Mouse (Mus musculus): Measurements from ENCODE around the gene Mki67.

The Mki67 gene

GRCm38 (mm10) chr7:135715642-135716444 is at the start of gene Mki67:
TSS of gene Mki67 (minus strand) at chr7:135716361.
- in situ Hi-C loops (cut with MboI) = no loop called here

DNA sequence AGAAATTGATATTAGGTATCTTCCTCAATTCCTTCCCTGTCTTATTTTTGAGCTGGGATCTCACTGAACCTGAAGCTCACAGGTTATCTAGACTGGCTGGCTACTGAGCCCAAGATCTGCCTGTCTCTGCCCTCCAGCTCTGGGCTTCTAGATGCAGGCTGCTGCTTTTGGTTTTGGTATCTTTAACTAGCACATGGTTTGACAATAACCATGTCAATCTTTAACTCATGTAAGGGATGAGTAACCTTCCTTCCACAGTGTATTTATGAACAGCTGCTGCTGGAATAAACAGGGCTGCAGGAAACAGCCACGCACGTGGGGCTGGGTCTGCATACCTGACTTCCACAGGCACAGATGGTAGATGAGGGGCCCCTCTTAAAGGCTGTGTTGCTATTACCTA is 47.1 kb upstream of the Mki67 start:
- in situ Hi-C loops (cut with MboI) = no loop called here

DNA sequence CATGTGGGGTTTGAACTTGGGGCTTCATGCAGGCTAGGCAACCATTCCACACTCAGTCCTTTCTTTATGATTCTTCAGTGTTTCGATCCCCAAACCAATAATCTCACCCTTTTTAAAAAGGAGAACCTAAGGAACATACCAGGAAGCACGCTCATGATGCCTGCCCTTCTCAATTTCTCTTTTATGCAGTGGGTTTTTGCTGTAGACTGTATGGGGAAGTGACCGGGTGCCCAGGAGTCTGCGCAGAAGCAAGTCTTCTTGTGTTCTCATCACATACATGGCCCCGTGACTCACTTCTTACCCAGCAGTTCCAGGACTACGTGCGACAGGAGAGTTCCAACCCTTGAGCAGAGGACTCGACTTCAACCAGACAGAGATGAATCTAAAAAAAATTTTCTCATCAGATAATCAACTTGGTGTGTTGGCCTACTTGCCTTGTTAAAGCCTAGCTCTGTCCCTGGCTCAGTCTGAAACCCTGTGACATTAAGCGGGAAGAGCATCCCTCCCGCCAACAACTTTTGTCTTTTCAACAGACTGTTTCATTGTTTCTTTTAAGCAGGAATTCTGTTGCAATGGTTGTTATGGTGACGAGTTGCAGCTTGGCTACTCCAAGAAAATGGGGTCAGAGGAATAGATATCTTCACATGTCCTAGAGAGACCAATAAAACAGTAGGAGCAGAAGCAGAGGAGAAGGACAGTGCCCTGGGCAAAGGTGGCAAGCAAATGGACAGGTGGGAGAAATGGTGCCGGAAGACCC is 42.8 kb upstream of the Mki67 start:
- in situ Hi-C loops (cut with MboI) = no loop called here

DNA sequence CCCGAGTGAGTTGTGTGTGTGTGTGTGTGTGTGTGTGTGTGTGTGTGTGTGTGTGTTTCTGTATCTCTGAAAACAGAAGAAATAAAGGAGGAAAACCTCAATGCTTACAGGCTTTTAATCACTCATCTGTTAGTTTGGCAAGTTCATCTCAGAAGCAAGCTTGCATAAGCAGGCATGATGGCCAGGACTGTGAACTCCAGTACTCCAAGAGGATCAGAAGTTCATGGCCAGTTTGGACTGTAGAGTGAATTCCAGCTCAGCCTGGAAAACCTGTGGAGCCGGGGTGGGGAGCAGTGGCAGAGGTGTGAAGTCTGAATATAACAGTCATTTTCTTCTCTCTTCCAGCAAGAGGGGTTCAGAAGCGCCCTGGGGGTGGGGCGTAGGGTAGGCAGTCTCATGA is 42.0 kb upstream of the Mki67 start:
- in situ Hi-C loops (cut with MboI) = no loop called here

DNA sequence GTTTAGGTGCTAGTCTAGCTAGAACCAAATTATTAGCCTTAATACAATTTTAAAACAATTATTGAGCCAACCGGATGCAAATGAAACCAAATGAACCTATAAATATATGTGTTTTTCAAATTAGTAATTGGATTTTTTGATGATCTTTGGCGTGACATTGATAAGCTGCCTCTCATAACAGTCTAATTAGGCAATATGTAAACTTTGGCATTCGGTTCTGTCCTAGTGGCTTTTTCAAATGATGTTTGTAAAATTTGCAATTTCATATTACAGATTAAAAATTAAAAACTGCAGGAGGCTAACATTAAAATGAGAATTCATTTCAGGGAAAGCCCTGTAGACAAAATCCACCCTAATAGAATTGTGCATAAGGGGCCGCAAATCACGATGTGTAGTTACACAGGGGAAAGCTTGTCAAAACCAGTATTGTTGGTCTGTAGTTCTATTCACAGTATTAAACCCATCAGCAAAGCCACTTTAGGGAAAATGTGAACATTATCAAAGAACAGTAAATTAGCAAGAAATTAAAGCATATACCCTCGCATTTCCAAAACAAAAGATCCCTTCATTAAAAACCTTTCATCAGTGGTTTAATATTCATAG is 40.9 kb upstream of the Mki67 start:
- in situ Hi-C loops (cut with MboI) = no loop called here

DNA sequence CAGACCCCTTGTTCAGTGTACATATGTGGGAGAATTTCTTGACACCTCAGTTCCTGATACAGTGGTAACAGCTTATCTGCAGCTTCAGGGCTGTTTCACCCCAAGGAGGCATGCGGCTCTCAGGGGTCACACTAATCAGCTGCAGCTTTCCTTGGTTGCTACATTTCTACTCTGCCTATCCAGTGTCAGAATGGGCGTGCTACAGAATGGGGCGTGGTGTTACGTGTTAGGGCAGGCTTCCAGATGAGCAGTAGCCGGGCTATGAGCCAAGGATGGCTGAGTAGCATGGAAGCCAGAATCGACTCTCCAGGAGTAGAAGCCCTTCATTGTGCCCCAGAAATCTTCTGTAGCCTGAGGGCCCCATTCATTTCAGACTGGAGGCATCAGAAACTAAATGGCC is 32.8 kb upstream of the Mki67 start:
- in situ Hi-C loops (cut with MboI) = no loop called here

DNA sequence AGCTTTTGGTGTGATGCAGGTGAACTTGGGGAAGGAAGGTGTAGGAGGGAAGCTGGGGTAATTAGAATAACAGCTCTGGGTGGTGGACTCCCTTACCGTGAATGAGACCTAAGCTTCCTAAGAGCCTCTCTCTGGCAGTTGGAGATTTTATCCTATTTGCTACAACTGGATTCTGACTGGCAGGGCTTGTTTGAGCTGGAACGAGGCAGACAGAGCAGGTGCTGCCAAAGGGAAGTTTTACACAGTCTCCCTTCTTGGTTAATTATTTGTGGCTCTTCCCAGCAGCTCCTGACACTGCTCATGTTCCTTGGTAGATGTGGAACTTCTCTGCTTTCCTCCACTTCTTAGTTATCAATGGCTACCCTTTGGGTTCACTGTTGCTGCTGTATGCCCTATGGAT is 30.9 kb upstream of the Mki67 start:
- in situ Hi-C loops (cut with MboI) = no loop called here

DNA sequence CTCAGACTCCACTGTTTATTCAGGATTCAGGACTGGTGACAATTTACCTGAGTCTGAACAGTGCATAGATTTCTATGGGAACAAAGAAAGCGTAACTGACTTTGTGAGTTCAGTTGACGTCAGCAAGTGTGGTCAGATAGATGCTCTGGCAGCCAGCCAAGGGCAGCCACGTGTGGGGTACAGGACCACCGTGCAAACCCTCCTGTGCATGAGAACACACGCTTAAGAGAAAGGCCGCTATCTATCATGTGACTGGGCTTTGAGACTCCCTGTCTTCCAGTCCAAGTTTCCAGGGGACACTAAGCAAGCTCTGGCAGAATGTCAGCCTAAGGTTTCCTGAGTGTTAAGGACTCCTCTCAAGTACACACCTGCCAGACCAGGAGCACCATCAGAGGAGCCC is 30.4 kb upstream of the Mki67 start:
- in situ Hi-C loops (cut with MboI) = no loop called here

DNA sequence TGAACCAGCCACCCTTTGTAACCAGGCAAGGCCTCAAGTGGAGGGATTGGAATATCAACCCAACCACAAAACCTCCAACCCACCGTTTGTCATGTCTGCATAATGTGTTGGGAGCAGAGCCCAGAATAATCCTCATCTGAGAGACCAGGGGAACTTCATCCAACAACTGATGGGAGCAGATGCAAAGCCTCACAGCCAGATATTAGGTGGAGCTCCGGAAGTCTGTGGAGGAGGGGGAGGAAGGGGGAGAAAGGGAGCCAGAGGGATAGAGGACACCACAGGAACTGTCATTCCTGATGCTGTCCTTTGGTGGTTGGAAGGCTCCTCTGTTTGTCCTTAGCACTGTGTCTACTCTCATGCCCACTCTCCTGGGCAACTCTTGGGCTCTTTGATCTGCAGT is 28.9 kb upstream of the Mki67 start:
- in situ Hi-C loops (cut with MboI) = no loop called here

DNA sequence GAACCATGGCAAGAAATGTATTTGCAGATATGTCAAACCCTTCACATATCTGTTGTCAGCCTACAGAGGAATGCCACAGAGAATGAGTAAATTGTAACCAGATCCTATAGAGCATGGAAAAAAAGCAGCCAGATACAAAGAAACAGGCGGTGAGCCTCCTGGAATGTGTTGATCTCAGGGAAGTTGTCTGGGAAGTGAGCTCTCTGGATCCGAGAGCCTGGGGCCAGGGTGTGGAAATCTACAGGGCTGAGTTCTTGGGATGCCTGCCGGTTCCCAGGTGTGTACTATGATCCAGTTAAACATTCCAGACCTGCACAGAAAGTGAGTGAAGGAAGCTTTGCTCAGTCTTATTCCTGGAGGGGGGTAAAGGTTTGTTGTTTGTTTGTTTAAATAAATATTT is 24.3 kb upstream of the Mki67 start:
- in situ Hi-C loops (cut with MboI) = no loop called here

DNA sequence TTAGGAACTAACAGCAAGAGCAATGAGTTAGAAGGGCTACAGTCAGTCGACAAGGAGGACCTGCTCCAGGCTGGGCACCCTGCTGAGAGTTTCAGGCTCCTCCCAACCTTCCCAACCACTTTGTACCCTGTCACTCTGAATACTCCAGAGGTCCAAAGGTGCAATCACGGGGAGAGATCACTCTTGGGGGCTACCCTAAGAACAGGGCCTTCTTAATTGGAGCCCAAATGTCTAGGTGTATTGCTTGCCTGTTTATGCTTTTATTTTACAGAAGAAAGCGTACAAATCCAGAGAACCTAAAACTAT is 20.4 kb upstream of the Mki67 start:
- in situ Hi-C loops (cut with MboI) = no loop called here

DNA sequence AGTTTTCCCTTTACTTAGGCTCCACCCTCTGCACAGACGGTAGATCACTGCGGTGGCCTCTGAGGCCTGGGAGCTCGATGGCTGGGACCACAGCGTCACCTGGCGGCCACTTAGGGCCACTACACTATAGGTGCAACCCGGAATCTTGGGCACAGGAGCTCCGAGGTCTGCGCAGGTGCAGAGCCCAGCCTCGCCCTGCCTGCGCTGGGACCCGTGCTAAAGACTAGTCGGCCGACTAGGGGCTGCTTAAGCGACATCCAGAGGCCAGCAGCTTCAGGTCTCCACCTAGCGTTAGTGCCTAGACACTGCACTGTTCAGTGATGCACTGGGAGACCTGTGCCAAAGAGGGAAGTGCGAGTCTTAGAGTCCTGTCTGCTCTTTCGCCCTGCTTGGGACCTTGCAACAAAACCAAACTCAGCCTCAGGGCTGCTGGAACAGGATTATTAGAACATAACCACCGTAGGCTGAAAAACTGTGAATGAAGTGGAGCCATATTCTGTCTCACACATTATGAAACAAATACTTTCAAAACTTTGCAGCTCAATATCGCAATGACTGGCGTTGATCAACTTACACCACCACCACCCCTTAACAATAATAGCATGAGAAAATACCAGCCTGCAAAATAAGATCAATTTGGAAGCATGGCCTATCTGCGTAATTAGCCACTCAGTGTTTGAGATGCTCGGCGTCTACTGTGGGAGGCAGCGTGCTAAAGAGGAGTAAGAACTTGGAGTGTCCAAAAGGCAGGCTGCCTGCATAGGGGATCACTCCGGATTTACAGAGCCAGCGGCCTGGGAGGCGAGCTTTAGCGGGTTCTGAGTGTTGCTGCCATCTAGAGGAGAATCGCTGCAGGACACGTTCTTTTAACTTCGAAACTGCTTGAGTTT is 19.8 kb upstream of the Mki67 start:
- in situ Hi-C loops (cut with MboI) = no loop called here

DNA sequence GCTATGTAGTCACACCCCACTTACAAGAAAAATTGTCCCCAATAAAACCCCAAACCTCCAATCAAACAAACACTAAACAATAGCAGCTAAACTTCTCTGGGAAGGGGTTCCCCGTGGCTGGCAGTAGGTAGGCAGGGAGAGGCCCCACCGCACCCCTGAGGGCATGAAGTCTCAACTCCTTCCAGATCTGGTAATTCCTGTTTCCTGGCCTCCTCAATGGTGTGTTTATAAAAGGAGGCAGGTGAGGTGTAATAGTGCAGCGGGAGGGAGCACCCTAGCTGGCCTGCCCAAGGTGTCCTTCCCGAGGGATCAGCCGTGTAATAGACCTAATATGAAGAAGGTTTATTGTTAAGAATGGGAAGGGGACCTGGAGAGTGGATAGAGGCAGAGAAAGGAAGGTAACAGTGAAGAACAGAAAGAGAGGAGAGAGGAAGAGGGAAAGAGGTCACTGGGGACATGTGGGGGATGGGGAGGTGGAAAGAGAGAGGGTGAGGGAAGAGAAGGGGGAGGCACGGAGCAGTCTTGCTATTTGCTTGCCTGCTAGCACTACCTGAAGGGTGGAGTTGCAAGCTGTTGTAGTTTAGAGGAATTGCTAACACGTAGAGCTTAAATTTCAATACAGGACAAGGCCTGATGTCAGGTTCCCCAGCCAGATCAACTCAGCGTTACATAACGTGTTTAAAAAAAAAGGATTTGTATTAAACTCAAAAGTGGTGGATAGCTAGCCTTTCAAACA is 18.9 kb upstream of the Mki67 start:
- in situ Hi-C loops (cut with MboI) = no loop called here

DNA sequence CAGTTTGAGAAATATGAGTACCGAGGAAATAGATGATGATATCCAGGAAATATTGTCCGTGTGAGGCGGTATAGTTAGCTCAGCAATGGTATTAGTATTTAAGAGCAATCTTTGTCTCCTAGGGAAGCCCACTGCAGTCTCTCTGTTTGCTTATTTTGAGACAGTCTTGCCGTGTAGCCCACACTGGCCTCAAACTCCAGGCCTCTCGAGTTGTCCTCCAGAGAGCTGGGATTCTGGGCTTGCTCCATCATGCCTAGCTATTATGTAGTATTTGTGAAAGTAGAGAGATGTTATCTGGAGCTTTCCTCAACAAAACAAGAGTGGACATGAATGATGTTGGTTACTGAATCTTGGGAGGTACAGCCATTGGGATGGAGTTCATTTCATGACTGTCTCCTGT is 18.2 kb upstream of the Mki67 start:
- in situ Hi-C loops (cut with MboI) = no loop called here

DNA sequence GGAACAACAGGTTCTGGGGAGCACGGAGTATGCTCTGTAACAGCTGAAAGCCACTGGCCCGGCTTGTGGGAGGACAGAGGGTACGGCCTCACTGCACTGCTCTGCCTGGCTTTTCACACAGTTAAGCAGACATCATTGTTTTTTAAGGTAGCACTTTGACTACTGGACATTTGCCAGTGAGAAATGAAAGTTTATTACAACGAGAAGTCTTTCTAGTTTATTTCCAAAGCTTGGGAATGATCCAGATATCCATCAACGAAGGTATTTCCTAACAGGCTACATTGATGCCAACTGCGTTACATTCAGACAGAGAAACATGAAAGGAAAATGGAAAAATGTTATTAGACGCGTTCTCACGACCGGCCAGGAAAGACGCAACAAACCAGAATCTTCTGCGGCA is 11.9 kb upstream of the Mki67 start:
- in situ Hi-C loops (cut with MboI) = no loop called here

- in situ Hi-C loops (cut with MboI) = no loop called here
Observed at GRCm38 (mm10) chr7:135726707-135727106, 10.5 kb upstream of the Mki67 start.

DNA sequence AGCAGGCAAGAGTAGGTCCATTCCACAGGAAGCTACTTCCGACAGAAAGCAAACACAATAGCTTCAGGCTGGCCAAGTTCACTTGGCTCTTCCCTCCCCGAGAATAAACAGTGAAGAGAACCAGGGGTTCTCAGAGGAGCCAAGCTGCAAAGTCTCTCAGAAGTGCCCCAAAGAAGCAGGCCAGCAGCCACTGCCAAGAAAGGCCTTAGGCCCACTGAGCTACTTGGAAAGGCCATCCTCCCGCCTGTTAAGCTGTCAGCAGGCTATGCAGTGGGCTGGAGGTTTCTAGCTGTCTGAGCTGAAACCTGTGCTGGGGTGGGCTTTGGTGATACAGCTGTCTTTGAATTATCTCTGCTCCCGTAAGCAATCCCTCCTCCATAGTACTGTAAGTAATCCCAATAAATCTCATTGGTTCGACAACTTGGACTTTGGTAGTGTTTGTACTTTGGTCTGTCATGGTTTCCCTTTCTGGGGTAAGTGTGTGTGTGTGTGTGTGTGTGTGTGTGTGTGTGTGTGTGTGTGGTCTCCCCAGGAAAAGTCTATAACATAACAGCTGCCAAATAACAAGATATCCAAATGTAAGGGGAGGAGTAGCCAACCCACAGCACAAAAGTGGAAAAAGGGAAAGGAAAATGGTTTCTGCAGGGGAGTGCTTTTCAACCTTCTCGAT is 7.6 kb upstream of the Mki67 start:
- in situ Hi-C loops (cut with MboI) = no loop called here

DNA sequence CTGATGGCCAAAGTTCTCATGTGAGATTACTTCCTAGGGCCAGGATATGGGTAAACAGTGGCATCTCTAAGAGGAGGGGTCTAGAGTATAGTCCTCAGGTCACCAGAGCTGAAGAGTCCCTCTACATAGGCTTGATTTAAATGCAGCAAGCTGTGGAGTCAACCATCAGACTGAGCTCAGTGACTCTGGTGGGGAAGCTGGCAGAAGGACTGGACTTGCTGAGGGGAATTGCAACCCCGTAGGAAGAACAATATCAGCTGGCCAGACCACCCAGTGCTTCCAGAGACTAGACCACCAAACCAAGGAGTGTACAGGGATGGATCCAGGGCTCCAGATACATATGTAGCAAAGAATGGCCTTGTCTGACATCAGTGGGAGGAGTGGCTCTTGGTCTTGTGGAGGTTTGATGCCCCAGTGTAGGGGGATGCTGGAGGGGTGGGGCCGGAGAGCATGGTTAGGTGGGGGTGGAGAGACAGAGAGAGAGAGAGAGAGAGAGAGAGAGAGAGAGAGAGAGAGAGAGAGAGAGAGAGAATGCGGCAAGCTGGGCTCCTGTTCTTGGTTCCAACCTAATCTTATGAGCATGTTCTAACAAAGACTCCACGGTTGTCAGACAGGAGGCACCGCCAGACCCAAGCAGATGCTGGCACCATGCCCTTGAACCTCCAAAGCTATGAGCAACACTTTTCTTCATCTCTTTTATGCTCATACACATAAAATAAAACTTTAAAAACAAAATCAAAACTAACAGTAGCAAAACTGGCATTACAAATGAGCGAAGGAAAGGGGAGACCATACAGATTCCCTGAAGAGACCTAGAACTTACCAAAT is 6.1 kb upstream of the Mki67 start:
- in situ Hi-C loops (cut with MboI) = no loop called here

DNA sequence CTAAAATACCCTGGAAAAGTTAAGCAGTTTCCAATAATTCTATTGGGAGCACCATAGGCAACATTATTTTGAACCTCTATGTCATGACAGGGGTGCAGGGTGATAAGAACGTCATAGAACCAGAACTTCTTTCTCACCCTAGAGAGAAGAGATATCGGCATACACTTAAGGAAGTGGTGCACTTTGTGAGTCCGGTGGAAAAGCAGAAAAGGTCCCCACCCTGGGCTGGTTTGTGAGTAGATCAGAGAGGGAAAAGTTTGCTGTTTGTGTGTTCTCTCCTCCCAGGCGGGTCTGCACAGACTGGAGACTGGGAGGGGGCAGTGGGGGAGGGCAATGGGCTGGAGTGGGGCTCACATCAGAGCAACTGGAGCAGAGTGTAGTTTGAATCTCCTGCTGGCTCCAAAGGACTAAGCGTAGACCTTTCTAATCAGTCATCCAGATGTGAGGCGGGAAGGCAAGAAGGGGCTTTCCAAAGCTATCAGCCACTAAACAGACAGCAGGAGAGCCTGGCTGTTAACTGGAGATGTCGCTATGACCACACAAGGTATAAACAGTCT is 5.4 kb upstream of the Mki67 start:
- in situ Hi-C loops (cut with MboI) = no loop called here

Data from mature B cell (primary cell).